15 mouse cellular contexts compared by ENCODE assay signal in genomic region chr5:13126196-13126595, GRCm38 (mm10). TPM values are rescaled to one million over a fixed set of nuclear protein-coding genes. Genes with fewer than 3 reads are reported as not detected.
DNase-seq lines count a peak whose midpoint lies in the region; ATAC-seq lines count a peak whose summit lies in the region.
"Had no signal": no experiment of that assay in that cellular context is flagged by ENCODE, and none has a peak within 500 bp of the region (broad histone marks: within the 10 kb centered on the region; RNA-seq: fewer than 3 reads in every experiment).

No protein-coding gene starts in this region.

- H3K36me3 ChIP-seq in hindbrain, embryonic 11.5 days (ENCODE audit: control insufficient read depth, insufficient read depth, low read length) = no peaks in the 10 kb centered on the region
- H3K36me3 ChIP-seq in hindbrain, embryonic 16.5 days (ENCODE audit: control insufficient read depth, insufficient read depth, low read length) = no peaks in the 10 kb centered on the region
- H3K36me3 ChIP-seq in embryonic facial prominence, embryonic 12.5 days = no peaks in the 10 kb centered on the region
- H3K36me3 ChIP-seq in limb, embryonic 13.5 days = no peaks in the 10 kb centered on the region

- no peaks in the 10 kb centered on the region for H3K9me3 ChIP-seq in hindbrain, embryonic 11.5 days (ENCODE audit: control insufficient read depth, low read length)
- no peaks in the 10 kb centered on the region for H3K9me3 ChIP-seq in hindbrain, embryonic 16.5 days (ENCODE audit: control insufficient read depth, low read length)
- H3K9me3 ChIP-seq in embryonic facial prominence, embryonic 12.5 days = no peaks in the 10 kb centered on the region
- H3K9me3 ChIP-seq in limb, embryonic 13.5 days = no peaks in the 10 kb centered on the region

- H3K9ac ChIP-seq in hindbrain, embryonic 11.5 days (ENCODE audit: low read depth, low read length) = no peak overlapping the region
- H3K9ac ChIP-seq in hindbrain, embryonic 16.5 days (ENCODE audit: low read depth, low read length) = no peak overlapping the region
- H3K9ac ChIP-seq in embryonic facial prominence, embryonic 12.5 days = no peak overlapping the region
- H3K9ac ChIP-seq in limb, embryonic 13.5 days = peak overlapping the region; percentile 66
- H3K9ac ChIP-seq: forebrain, postnatal 0 days; liver, postnatal 0 days had no signal

- no peak overlapping the region for H3K4me3 ChIP-seq in hindbrain, embryonic 11.5 days (ENCODE audit: low read depth, low read length)
- no peak overlapping the region for H3K4me3 ChIP-seq in hindbrain, embryonic 16.5 days (ENCODE audit: low read length)
- peak overlapping the region; percentile 44 for H3K4me3 ChIP-seq in embryonic facial prominence, embryonic 12.5 days
- H3K4me3 ChIP-seq in limb, embryonic 13.5 days = peak overlapping the region; percentile 49
- H3K4me3 ChIP-seq: layer of hippocampus, adult 2 months; myocyte had no signal

- no peak overlapping the region for H3K27ac ChIP-seq in hindbrain, embryonic 11.5 days (ENCODE audit: low read depth, low read length)
- H3K27ac ChIP-seq in hindbrain, embryonic 16.5 days (ENCODE audit: low read depth, low read length) = no peak overlapping the region
- peak overlapping the region; percentile 88; the same call in 1 of the 2 replicates for H3K27ac ChIP-seq in embryonic facial prominence, embryonic 12.5 days
- H3K27ac ChIP-seq in limb, embryonic 13.5 days = peak overlapping the region; percentile 85; the same call in 1 of the 2 replicates
- H3K27ac ChIP-seq: layer of hippocampus, adult 2 months had no signal

- no peak for ATAC-seq in hindbrain, embryonic 11.5 days (ENCODE audit: low FRiP score)
- no peak for ATAC-seq in hindbrain, embryonic 16.5 days
- no peak for ATAC-seq in embryonic facial prominence, embryonic 12.5 days (ENCODE audit: insufficient number of reproducible peaks, insufficient read depth, low FRiP score, low TSS enrichment)
- ATAC-seq in limb, embryonic 13.5 days (ENCODE audit: low FRiP score, low read depth) = no peak
- no peak for ATAC-seq in monocyte, adult 5-6 weeks (replicated peaks; ENCODE audit: insufficient number of reproducible peaks, low FRiP score, low TSS enrichment, poor library complexity, severe bottlenecking)
- ATAC-seq: forebrain, postnatal 0 days; intestine, embryonic 16.5 days; liver, postnatal 0 days had no signal

- H3K27me3 ChIP-seq in hindbrain, embryonic 11.5 days (ENCODE audit: control insufficient read depth, insufficient read depth, low read length) = no peaks in the 10 kb centered on the region
- H3K27me3 ChIP-seq in hindbrain, embryonic 16.5 days (replicated peaks; ENCODE audit: control insufficient read depth, insufficient read depth, low read length) = no peaks in the 10 kb centered on the region
- H3K27me3 ChIP-seq in embryonic facial prominence, embryonic 12.5 days = no peaks in the 10 kb centered on the region
- no peaks in the 10 kb centered on the region for H3K27me3 ChIP-seq in limb, embryonic 13.5 days

- H3K4me1 ChIP-seq in hindbrain, embryonic 11.5 days (replicated peaks; ENCODE audit: control insufficient read depth, insufficient read depth, low read length) = no peaks in the 10 kb centered on the region
- no peaks in the 10 kb centered on the region for H3K4me1 ChIP-seq in hindbrain, embryonic 16.5 days (ENCODE audit: control insufficient read depth, insufficient read depth, low read depth, low read length)
- no peaks in the 10 kb centered on the region for H3K4me1 ChIP-seq in embryonic facial prominence, embryonic 12.5 days
- peaks cover 17% of the 10 kb centered on the region; the same call in 1 of the 2 replicates for H3K4me1 ChIP-seq in limb, embryonic 13.5 days

- 70% methylated on average over 4 of the region's 4 CpGs for WGBS in hindbrain, embryonic 11.5 days
- 88% methylated on average over 4 of the region's 4 CpGs for WGBS in hindbrain, embryonic 16.5 days
- 16% methylated on average over 4 of the region's 4 CpGs for WGBS in embryonic facial prominence, embryonic 12.5 days
- WGBS in limb, embryonic 13.5 days = 4% methylated on average over 4 of the region's 4 CpGs

- no peak overlapping the region for H3K4me2 ChIP-seq in hindbrain, embryonic 11.5 days (replicated peaks; ENCODE audit: low read depth, low read length)
- no peak overlapping the region for H3K4me2 ChIP-seq in hindbrain, embryonic 16.5 days (ENCODE audit: low read length)
- peak overlapping the region; percentile 50 for H3K4me2 ChIP-seq in embryonic facial prominence, embryonic 12.5 days (replicated peaks)
- peak overlapping the region; percentile 67 for H3K4me2 ChIP-seq in limb, embryonic 13.5 days (replicated peaks)

- DNase-seq in hindbrain, embryonic 11.5 days (ENCODE audit: low spot score) = peak; percentile 10
- DNase-seq in 3T3-L1 (ENCODE audit: low read depth, low spot score) (peak; percentile 65), liver (no peak)
- no peak for DNase-seq in adrenal gland, postnatal 25 days
- DNase-seq: cerebellum, adult 11-12 months; forebrain, postnatal 0 days; liver, postnatal 0 days had no signal

RNA-seq across cellular contexts. Expression of gene Sema3a, which starts 1.0 kb away (rescaled TPM):
- polyA plus RNA-seq in hindbrain, embryonic 11.5 days (2014; fragmentation: Nextera tagmentation; extraction: Ambion mirVana) = 25.6 and 28.8 TPM in 2 replicates
- polyA plus RNA-seq in hindbrain, embryonic 16.5 days (2015; fragmentation: Nextera tagmentation; extraction: Ambion mirVana) = 24.1 and 25.8 TPM in 2 replicates
- polyA plus RNA-seq in embryonic facial prominence, embryonic 12.5 days (2016; fragmentation: Nextera tagmentation; extraction: Ambion mirVana) = 66.3 and 71.9 TPM in 2 replicates
- 55.4 and 60.3 TPM in 2 replicates for polyA plus RNA-seq in limb, embryonic 13.5 days (2015; fragmentation: Nextera tagmentation; extraction: Ambion mirVana)
- total RNA-seq in monocyte, adult 5-6 weeks (2017) = not detected in 3 replicates
- 0.43 and 1.0 TPM in 2 replicates for total RNA-seq in adrenal gland, postnatal 25 days (2021)
- total RNA-seq: megakaryocyte-erythroid progenitor cell, adult 5-6 weeks had no signal

Comparison
In these comparisons a context has a peak if more than half of its experiments do, and no peak if none do; other contexts are left out.
1. DNase-seq: peak in hindbrain, embryonic 11.5 days (single experiment) and 3T3-L1 (single experiment); none in liver (single experiment) and adrenal gland, postnatal 25 days (single experiment).
2. H3K27ac ChIP-seq: peak in embryonic facial prominence, embryonic 12.5 days (single experiment) and limb, embryonic 13.5 days (single experiment); none in hindbrain, embryonic 11.5 days (single experiment) and hindbrain, embryonic 16.5 days (single experiment).
3. H3K4me2 ChIP-seq: peak in embryonic facial prominence, embryonic 12.5 days (single experiment) and limb, embryonic 13.5 days (single experiment); none in hindbrain, embryonic 11.5 days (single experiment) and hindbrain, embryonic 16.5 days (single experiment).
4. H3K4me3 ChIP-seq: peak in embryonic facial prominence, embryonic 12.5 days (single experiment) and limb, embryonic 13.5 days (single experiment); none in hindbrain, embryonic 11.5 days (single experiment) and hindbrain, embryonic 16.5 days (single experiment).